Mouse (Mus musculus) cortical plate, adult 2 months (tissue): Measurements from ENCODE around the gene Tnnc2.

ENCODE experiments used
- CTCF ChIP-seq: fragments of 200-500 bp; IDR thresholded peaks from 2 replicates; pipeline ENCODE4 v1.5.1; 2011; ENCODE audit warnings: mild to moderate bottlenecking, control low read depth, low read length; ENCODE audit not compliant: insufficient read depth; ENCODE audit errors: extremely low read depth
- POLR2A ChIP-seq: fragments of 200-500 bp; IDR thresholded peaks from 2 replicates; pipeline ENCODE4 v1.6.1; 2011; ENCODE audit warnings: mild to moderate bottlenecking, low read length, control low read depth; ENCODE audit not compliant: insufficient read depth; ENCODE audit errors: extremely low read depth

GRCm38 (mm10) chr2:164776130-164776529 lies 3.6 kb downstream of the Tnnc2 start:
- TF ChIP-seq CTCF (no peak), POLR2A (no peak)
